Mouse (Mus musculus) small intestine, adult 2 months (tissue): ENCODE data around the gene R3hdm2.

ENCODE experiments used
- CTCF ChIP-seq: fragments of 200-500 bp; IDR thresholded peaks from 2 replicates; pipeline ENCODE4 v1.5.1; 2012; ENCODE audit warnings: low read depth, mild to moderate bottlenecking, control low read depth, inconsistent platforms, low read length, moderate library complexity, mixed read lengths; ENCODE audit not compliant: insufficient replicate concordance, insufficient read length; ENCODE audit errors: extremely low read depth
- POLR2A ChIP-seq: fragments of 200-500 bp; IDR thresholded peaks from 2 replicates; pipeline ENCODE4 v1.6.1; 2012; ENCODE audit warnings: low read depth, mild to moderate bottlenecking, control low read depth, inconsistent platforms, low read length, moderate library complexity

DNA sequence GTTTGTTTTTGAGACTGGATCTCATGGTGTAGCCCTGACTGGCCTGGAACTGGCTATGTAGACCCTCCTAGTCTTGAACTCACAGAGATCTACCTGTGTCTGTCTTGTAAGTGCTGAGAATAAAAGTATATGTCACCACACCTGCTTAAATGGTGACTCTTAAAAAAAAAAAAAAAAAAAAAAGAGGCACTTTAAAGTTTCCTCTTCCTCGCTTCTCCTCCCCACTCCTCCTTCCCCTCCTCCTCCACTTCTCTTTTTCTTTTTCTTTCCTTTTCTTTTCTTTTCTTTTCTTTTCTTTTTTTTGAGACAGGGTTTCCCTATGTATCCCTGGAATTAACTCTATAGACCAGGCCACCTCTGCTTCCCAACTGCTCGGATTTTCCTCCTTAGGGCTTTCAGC lies 9.1 kb upstream of the R3hdm2 start:
- TF ChIP-seq POLR2A (no peak), CTCF (no peak)
